Mouse (Mus musculus) natural killer cell, adult 2 months (primary cell): ENCODE measurements around the gene Ubac2.
A peak's percentile ranks its signal among the peaks of the same experiment; 100 is the strongest.

ENCODE experiments used
- DNase-seq, 2 experiments: peaks; one replicate each; pipeline ENCODE4 v3.0.0; 2022; ENCODE audit warnings: low spot score in 2 of 2

Gene Ubac2

DNA sequence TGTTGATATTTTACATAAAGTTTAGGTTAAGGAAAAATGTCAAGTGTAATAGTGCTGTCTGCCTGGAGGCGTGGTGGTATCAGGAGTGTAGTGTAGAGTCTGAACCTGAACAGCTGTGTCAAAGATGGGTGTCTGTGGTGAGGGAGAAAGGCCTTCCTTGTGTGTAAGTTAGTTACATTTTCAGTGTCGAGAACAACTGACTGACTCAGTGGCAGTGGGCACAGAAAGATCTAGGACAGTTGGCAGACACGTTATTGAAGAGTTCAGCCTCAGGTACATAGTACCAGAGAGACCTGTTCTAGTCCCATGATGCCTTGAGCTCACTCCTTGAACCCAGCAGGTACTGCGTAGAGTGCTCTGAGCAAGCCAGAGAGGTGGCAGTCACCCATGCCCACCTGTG is 87.0 kb downstream of the Ubac2 start:
- DNase-seq: no peak

DNA sequence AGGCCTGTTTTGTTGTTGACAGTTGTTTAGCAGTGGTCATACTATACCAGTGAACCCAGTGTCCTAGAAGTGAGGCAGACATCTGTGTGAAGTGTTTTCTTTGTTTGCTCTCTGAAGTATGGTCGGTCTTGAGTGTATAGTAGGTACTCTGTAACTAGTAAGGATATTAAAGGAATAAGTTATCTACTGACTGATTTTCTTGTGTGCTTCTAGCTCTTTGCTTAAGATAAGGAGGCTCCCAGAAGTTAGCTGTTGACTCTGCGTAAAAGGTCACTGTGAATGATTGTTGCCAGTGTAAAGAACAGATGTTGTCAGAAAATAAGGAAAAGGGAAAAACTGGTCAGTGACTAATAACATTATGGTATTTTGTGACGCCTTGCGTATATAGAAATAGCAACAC is 88.7 kb downstream of the Ubac2 start:
- no peak for DNase-seq

DNA sequence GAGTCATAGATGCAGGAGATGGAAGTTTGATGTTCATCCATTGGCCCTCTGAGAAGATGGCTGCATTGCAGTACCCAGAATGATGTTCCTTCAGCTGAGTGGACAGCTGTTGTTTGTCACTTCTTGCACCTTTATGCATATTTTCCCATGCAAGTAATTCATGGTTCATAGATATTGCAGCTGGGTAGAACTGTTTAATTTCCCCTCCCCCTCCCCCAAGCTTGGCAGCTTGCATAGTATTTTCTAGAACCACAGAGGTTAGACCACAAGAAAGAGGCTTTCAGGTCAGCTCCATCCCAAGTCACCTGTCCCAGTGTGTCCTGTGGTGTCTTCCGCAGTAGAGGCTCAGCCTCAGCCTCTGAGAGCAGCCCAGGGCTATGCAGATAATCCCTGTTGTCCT is 92.0 kb downstream of the Ubac2 start:
- DNase-seq: no peak

DNA sequence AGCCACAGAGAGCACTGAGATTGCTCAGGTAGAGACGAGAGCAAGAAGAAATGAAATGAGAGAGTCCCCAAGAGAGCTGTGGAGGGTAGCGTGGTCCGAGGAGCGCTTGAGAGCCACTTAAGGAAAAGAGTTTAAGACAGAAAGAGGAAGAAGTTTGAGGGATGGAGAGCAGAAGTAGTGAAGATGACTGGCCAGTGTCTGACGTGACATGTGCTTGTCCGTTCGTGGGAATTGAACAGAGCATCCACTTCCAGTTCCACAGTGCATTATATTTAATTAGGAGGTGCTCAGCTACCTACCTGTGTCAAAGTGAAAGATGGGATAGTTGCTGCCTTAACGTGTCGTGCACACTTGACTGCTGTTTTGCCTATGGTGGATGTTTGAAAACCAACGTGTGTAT is 94.7 kb downstream of the Ubac2 start:
- no peak for DNase-seq

DNA sequence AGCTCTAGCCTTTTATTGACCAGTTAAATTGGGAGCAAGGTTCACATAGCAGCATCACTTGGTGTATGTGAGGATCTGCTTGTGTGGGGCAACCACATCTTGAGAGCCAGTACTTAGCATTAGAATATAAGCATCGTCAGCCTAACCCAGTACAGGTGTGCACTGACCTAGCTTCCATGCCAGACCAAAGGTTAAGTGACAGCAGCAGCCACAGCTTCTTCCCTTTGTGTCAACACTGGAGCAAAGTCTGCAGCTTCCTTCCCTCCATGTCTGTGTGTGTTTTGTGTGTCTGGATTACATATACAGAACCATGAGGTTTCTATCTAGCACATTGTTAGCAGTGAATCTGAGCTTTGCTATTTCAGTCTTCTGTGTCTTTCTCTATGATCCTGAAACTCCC is 103.1 kb downstream of the Ubac2 start:
- DNase-seq: no peak

DNA sequence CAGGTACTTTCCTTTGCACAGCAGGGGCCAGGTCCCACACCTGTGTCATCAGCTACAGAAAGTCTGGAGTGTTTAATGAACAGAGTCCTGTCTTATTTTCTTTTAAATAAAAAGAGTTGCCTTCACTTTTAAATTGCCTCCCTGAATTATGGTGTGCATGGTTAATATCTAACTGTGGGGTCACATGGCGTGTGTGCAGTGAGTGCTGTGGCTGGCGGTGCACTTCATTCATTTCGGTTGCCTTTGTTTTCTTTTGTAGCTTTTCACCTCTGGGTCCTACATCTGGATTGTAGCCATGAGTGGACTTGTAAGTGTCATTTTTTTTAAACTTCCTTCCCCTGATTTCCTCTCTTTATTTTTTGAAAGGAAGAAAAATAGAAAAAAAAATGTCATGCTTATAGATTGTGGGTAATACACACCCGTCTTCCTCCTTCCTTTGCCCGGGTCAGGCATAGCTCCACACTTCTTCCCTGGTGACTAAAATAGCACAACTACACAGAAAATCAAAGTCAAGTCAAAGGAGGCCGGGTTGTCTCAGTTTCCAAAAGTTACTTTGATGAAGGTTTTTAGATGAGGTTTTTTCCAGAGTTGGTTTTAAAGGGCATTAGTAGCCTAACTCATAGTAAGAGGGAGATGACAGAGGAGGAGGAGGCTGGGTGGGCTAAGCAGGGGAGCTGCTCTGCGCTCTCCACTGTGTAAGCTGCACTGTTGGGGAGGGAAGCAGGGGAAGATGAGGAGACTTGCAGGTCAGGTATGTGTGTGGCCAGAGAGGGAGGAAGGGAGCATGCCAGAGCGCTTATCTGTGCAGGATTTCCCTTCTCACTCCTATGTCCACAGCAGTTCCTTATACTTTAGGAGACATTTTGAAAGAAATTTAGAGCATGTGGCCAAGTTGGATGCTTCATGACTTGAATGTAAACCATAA is 104.9 kb downstream of the Ubac2 start:
- DNase-seq: no peak

DNA sequence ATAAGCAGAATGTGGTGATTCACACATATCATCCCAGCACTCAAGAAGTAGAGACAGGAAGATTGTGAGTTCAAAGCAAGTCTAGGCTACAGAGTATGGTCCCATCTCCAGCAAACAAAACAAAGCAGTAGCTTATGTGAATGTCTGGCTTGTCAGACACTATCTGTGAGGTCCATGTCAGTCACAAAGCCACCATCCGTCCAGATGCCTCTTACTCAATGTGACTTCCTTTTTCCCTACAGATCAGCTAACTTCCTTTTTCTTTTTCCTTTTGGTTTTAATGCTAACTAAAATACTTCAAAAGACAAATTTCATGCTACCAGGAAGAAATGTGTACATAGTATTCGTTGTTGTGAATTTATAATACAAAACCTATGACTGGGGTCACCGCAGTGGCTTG is 107.1 kb downstream of the Ubac2 start:
- no peak for DNase-seq

DNA sequence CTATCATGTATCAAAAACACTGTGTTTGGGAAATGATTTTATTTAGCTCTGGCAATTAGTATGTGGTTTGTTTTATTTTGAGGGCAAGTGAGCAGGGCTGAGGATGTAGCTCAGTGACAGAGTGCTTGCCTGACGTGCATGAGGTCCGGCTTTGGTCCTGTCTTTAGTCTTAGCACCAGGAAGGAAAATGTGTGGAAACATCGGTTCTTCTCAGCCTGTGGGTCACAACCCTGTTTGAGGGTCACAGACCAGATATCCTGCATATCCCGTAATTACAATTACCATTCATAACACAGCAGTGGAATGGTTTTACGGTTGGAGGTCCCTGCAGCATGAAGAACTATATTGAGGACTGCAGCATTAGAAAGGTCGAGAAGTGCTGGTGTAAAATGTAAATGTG is 107.6 kb downstream of the Ubac2 start:
- no peak for DNase-seq

DNA sequence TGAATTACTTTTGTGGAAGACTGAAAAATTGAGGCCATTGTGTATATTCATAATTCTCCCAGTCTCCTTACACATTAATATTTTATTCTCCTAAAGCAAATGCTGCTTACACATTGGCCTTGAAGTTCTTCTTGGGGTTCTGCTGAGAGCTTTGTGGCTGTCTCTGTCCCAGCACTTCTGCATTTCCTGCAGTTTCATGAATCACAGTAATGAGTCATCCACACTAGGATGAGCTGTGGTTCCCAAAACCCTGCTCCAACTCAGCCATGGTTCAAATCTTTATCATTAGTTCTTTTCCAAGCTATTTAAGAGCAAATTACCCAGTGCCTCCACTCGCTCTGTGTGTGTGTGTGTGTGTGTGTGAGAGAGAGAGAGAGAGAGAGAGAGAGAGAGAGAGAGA is 108.9 kb downstream of the Ubac2 start:
- no peak for DNase-seq

DNA sequence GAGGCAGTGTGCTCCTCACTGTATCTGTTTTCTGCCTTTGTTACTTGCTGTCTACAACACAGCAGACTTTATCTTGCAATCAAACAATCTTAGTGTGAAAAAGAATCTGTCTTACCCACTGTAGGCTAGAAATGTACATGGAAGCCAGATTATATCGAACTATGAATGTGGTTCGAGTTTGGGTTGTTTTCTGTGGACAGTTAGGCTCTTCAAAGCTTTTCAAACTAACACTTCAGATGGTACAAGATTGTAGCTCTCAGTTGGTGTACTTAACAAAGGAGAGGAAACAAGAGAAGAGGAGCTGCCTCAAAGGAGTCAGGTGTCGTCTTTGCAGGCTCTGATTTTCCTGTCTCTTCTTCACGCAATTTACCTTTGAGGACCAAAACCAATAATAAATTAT is 109.3 kb downstream of the Ubac2 start:
- DNase-seq: peak in 1 of 2 experiments; percentile 29

DNA sequence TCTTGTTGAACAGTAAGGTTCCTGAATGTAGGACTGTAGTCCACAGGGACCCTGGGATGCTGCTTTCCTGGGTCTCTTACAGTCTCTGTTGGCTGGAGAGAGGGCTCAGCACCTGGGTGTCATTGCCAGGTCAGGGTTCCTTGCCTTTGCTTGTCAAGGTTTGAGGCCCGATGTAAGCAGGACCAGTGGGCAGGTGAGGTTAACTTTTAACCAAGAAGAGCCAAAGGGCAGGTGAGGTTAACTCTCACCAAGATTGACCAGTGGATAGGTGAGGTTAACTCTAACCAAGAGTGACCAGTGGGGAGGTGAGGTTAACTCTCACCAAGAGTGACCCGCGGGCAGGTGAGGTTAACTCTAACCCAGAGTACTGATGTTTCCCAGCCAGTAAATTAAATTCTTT is 110.9 kb downstream of the Ubac2 start:
- no peak for DNase-seq

DNA sequence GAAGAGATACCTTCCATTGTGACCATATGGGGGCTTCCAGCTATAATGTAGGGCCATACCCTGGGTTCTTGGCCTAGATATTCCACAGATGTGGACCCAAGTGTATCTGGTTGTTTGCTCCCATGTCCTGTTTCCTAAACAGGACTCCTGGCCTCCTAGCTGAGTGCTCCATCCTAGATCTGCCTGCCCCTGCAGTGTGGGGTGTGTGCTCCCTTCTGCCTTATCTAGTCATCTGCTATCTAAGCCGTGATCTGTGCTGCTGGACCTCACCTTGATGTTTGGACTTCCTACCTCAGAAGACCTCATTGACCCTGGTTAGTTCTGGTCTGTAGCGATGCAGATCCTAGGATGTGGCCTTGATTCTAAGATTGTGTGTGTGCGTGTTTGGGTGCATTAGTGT is 111.4 kb downstream of the Ubac2 start:
- no peak for DNase-seq

DNA sequence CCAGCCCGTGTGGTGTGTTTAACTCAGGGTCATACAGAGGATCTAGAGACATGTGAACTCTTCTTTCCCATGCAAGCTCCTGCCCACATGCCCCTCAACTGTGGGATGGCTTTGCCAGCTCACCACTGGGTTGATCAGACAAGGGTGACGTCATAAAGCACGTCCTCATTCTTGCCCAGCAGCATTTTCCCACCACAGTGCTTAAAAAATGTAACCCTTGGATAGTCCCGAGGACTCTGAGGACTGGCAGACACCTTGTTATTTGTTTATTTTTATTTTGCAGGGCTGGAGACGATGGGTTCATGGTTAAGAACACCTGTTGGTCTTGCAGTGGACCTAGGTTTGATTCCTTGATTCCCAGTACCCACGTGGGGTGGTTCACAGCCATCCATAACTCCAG is 112.5 kb downstream of the Ubac2 start:
- no peak for DNase-seq

DNA sequence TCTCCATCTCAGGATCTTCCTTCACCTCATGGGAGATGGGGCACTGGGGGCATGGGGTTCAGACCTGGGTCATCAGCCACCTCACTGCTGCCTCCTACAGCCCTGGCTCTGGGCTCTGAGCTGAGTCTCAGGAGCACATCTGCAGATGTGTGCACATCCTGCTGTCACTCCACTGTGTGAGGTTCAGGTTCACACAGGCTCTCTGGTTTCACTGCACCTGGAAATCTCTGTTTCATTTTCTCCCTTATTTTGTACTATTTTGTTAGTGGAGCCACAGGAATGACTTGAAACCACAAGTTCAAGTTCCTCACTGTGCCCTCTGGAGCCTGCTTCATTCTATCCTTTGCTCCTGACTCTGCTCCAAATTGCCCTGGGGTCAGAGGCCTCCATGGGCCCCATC is 113.5 kb downstream of the Ubac2 start:
- DNase-seq: no peak

DNA sequence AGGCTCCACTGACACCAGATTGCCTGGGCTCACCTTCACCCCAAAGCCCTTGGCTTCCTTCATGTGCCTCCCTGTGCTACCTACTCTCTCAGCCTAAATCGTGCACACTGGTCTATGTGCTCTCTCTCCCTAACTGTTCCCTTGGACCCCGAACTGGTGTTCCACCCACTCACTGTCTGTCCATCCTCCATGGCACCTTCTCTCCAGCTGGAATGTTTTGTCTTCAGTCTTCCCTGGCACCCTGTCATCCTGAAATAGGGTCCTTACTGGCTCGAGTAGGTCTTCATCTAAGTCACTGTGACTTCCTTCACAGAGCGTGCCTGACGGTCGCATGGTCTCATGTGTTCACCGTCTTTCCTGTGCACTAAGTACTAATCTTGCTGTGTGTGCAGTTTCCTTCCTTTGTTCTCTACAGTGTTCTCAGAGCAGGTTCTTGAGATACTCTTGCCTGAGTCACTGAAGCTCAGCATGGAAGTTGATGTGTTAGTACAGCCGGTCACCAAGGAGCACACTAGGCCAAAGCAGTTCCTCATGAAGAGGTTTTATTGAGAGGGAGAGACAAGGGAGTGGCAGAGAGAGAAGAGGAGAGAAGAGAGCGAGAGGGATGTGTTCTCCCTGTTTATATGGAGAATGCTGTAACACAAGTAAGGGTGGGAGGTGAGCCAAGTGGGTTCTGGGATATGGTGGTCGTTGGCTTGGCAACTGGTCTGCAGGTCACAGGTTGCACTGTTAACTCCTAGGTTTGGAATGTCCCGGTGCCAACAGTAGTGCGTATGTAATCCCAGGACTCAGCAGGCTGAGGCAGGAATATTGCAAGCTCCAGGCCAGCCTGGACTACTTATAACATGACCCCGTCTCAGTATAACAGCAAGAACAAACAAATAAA is 114.2 kb downstream of the Ubac2 start:
- DNase-seq: no peak

DNA sequence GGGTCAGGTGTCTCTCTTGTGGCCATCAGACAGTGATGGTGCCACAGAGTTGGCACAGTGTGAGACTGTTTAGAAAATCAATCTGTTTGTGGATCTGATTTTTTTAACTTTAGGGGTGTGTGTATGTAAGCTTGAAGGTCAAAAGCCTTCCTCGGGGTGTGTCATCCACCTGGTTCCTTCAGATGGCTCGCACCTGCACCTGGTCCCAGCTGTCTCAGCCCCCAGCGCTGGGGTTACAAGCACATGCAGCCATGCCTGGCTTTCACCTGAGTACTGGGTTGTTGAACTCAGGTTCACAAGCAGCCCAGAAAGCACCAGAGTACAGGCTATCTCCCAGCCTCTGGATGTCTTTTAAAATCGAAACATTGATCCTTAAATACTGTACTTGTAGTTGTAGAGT is 115.2 kb downstream of the Ubac2 start:
- no peak for DNase-seq

DNA sequence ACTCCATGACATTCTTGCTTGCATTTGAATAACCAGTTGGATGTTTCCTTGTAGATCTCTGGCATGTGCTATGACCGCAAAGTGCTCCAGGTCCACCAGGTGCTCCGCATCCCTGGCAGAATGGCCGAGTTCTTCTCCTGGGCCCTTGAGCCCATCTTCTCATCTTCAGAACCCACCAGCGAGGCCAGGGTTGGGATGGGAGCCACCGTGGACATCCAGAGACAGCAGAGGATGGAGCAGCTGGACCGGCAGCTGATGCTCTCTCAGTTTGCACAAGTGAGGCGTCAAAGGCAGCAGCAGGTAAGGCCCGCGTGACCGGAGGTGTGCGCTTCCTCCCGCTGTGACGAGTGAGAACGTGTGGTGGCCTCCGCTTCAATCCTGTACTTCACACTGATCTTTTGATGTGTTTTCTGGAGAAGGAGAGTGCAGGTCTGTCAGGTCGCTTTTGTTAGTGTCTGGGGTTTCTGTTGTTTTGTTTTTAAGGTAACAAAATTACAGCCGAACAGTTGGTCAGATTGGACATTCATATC is 115.8 kb downstream of the Ubac2 start:
- DNase-seq: no peak

DNA sequence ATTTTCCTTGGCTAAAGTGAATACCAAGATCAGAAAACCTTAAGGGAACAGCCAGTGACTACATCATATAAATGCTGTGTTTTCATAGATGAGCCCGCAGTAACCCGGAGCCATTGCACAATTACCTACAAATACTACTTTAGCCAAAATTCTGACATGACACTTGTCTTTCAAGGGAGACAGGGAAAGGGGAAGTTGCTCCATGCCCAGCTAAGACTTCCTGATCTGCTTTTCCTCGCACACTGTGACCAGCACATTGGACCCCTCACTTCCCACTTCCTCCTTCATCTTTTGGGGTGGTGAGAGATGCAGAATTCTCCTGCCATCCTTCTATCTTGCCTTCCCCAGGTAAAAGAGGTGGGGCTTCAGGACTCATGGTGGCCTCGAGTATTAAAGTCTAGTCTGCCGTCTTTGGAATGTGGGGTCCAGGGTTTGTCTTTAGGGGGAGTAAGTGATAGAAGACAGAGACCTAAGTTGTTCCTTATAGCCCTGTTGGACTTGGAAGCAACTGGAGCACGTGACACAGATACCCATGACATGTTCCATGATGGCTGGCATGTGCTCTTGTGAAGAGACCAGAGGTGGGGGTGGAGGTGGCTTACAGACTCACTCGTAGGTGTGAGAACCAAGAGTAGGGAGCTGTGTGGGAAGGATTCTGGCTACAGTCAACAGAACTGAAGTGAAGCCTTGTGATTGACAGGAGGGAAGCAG is 116.6 kb downstream of the Ubac2 start:
- DNase-seq: no peak

DNA sequence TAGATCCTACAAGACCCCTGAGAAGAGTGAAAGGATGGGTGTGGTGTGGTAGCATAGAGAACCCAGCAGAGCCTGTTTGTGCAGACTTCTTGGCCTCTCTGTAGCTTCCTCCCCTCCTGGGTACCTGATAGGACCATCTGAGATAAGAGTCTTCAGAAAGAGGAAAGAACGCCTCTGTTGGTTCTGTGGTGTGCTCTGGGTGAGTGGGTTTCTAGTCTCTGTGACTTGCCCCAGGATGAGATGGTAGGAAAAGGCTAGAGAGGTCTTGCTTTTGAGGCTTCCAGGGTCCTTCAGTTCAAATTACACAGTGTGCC is 117.1 kb downstream of the Ubac2 start:
- DNase-seq: no peak

DNA sequence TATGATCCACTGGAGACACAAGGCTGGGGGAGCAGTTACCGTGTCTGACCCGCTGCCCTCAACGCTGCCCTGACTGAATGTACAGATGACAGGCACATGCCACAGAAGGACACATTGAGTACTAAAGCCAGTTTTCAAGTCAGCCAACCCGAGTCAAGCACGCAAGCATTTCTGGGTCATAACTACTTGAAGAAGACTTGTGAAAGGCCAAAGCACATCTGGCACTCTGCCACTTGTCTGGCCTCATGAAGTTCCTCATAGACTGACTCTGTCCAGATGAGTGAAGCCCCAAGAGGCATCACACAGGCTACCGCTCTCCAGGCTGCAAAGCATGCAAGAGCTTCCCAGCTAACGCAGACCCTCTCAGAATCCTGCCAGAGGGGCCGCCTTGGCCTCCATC is 118.4 kb downstream of the Ubac2 start:
- no peak for DNase-seq

DNA sequence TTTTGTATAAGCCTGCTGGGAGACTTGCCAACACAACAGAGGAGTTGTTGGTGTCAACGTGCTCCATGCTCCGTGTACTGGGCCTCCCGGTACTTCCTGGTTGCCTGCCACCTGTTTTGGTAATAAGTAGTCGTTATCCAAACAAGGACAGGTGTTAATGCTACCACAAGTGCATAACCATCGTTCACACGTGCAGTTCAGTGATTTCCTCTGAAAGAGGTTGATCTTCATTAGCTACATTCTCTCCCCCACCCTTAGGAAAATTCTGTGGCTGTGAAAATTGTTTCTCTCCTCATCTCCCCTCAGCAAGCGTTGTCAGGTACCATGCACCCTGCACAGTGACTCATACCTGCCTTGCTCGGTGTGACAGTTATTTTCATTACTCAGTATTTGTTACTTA is 121.0 kb downstream of the Ubac2 start:
- no peak for DNase-seq
